Mouse (Mus musculus): Measurements from ENCODE around the gene Faah. TPM values are rescaled to one million over a fixed set of nuclear protein-coding genes. Genes with fewer than 3 reads are reported as not detected.

Gene Faah
- polyA plus RNA-seq, 1 experiment from 2014 or later: 10.0 TPM

DNA sequence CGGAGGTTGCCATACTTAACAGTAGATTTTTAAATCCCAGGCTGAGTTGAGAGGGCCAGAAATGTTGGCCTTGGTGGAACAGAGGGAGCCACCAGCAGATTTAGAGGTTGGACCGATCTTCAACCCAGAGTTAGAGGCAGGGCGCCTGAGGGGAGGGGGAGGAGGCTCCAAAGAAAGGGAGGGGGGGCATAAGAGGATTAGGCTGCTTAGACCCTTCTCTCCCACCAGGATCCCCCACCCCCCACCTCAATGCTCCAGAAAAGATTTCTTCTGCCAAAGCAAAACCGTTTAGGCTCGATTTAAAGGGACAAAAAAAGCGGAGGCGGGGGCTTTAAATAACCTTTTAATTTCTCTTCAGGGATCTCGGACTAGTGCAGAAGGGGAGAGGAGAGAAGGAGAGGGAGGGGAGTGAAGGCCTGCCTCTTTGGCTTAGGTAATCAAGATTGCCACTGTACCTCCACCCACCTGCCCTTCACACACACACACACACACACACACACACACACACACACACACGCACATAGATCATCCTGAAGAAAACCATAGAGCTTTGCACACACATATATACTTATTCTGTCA is 76.4 kb downstream of the Faah start:
- Histone ChIP-seq H3K27me3 (peaks cover 100% of the 10 kb centered on the region), H3K9ac (no peak overlapping the region), H3K9me3 (replicated peaks) (no peaks in the 10 kb centered on the region), H3K4me2 (no peak overlapping the region), H3K4me1 (replicated peaks) (no peaks in the 10 kb centered on the region; the same call in none of the 2 replicates), H3K36me3 (replicated peaks) (no peaks in the 10 kb centered on the region), H3K4me3 (replicated peaks) (no peak overlapping the region), H3K27ac (replicated peaks) (no peak overlapping the region)
- 6% methylated on average over 9 of the region's 9 CpGs for WGBS (ENCODE audit: insufficient replicate concordance)
- ATAC-seq (ENCODE audit: insufficient read depth): no peak

DNA sequence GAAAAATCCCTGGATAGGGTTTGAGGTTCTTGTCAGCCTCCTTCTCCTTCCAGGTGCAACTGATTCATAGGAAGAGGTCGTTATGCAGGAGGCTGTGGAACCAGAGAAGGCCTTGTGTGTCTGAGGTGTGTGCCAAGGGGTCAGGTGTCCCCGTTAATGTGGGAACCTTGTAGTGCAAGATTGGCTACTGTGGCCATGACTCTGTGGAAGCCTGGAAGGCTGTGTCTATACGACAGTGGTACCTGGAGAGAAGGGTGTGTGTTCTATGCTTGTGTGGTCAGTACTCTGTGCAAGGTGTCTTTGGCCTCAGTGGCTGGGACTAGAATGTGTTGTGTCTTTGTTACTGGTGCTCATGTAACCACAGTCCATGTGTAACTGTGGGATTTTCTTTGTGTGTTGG is 77.0 kb downstream of the Faah start:
- 4% methylated on average over 3 of the region's 3 CpGs for WGBS (ENCODE audit: insufficient replicate concordance)
- no peak overlapping the region for H3K27ac ChIP-seq (replicated peaks)
- no peak overlapping the region for H3K4me3 ChIP-seq (replicated peaks)
- peaks cover 100% of the 10 kb centered on the region for H3K27me3 ChIP-seq
- H3K4me1 ChIP-seq (replicated peaks): peaks cover 3% of the 10 kb centered on the region
- no peaks in the 10 kb centered on the region for H3K36me3 ChIP-seq (replicated peaks)
- H3K4me2 ChIP-seq: no peak overlapping the region
- no peak for ATAC-seq (ENCODE audit: insufficient read depth)
- H3K9ac ChIP-seq: no peak overlapping the region
- no peaks in the 10 kb centered on the region for H3K9me3 ChIP-seq (replicated peaks)

DNA sequence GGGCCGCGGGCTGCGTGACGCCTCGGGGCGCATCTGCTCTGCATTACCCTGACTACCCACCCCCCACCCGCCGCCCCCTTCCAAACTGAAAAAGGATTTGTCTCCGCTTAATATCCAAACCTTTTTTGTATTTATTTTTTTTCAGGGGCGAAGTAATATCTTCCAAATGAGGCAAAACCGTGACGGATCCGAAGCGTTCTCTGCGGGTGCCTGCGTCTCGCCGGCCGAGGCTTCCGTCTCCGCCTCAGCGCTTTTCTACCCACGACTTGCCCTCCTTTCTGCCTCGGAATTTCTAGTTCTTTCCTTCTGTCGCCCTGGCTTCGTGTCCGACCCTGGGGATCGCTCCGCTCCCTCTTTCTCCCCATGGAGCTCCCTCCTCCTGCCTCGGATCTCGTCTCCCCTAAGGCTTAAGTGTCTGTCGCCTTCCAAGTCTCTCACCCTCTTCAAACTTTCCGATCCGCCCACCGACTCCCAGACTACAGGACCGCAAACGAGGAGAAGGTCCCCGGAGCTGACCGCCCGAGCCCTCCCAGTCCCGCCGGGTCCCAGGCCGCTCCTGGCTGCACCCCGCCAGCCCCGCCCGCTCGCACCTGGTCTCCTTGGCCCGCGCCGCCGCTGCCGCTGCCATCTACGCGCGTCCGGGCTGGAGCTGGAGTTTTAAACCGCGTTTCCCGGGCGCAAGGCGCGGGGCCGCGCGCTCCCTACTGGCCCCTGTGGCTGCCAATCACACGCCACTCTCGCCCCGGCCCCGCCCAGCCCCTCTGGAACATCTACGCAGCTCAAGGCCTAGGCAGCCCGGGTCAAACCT is 78.2 kb downstream of the Faah start, which contains the start of gene Dmbx1:
Gene Dmbx1 (minus strand): TSS at position 632 of the 808 bp plus-strand sequence.
- Histone ChIP-seq H3K27ac (replicated peaks) (no peak within 1 kb of the TSS), H3K4me2 (peak within 1 kb of the TSS; percentile 46), H3K4me1 (replicated peaks) (peaks cover 3% of the 10 kb centered on the region), H3K36me3 (replicated peaks) (no peaks in the 10 kb centered on the region), H3K9me3 (replicated peaks) (no peaks in the 10 kb centered on the region), H3K9ac (no peak within 1 kb of the TSS), H3K4me3 (replicated peaks) (peak within 1 kb of the TSS; percentile 17), H3K27me3 (peaks cover 100% of the 10 kb centered on the region)
- ATAC-seq (ENCODE audit: insufficient read depth): no peak
- under 1% methylated on average over 71 of the region's 71 CpGs for WGBS (ENCODE audit: insufficient replicate concordance)

DNA sequence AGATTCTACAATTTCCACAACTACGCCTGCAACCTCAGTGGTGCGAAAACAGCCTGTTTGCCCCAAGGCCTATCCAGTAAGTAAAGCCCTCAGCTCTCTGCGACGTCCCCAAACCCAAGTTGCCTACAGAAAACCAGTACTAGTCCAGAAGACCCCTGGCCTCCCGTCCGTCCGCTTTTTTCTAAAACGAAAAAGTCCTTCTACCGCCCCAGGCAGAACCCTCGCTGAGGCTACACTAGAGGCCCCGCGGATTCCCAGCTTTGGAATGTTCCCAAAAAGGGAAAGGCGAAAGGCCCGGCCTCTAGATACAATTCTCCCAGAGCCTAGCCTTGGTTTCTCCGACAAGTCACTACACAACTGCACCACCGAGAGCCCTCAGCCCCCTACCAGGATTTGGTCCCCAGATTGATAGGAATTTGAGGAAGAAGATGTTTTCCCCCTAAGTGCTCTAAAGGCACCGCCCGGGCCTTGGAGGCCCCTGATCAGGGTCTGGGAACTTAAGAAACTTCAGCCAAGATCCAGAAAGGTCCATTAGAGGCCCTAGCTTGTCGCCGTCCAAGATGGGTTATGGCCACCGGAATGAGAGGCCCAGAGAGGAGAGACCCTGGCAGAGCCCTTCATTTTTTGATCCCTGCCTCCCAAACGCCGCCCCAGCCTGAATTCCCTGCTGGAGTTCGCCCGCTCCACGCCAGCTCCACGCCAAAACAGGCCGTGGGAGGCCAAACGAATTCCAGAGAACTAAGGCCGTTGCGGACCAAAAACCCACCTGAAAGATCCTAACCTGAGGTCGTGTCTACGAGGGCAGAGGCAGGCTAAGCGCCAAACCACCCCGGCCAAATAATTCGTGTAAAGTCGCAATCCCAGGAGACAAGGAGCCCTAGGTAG is 79.2 kb downstream of the Faah start:
- peaks cover 100% of the 10 kb centered on the region for H3K27me3 ChIP-seq
- H3K9me3 ChIP-seq (replicated peaks): no peaks in the 10 kb centered on the region
- no peak overlapping the region for H3K4me3 ChIP-seq (replicated peaks)
- no peak overlapping the region for H3K27ac ChIP-seq (replicated peaks)
- no peak overlapping the region for H3K4me2 ChIP-seq
- H3K4me1 ChIP-seq (replicated peaks): peaks cover 3% of the 10 kb centered on the region
- 3% methylated on average over 37 of the region's 37 CpGs for WGBS (ENCODE audit: insufficient replicate concordance)
- H3K9ac ChIP-seq: no peak overlapping the region
- H3K36me3 ChIP-seq (replicated peaks): no peaks in the 10 kb centered on the region
- ATAC-seq (ENCODE audit: insufficient read depth): no peak

DNA sequence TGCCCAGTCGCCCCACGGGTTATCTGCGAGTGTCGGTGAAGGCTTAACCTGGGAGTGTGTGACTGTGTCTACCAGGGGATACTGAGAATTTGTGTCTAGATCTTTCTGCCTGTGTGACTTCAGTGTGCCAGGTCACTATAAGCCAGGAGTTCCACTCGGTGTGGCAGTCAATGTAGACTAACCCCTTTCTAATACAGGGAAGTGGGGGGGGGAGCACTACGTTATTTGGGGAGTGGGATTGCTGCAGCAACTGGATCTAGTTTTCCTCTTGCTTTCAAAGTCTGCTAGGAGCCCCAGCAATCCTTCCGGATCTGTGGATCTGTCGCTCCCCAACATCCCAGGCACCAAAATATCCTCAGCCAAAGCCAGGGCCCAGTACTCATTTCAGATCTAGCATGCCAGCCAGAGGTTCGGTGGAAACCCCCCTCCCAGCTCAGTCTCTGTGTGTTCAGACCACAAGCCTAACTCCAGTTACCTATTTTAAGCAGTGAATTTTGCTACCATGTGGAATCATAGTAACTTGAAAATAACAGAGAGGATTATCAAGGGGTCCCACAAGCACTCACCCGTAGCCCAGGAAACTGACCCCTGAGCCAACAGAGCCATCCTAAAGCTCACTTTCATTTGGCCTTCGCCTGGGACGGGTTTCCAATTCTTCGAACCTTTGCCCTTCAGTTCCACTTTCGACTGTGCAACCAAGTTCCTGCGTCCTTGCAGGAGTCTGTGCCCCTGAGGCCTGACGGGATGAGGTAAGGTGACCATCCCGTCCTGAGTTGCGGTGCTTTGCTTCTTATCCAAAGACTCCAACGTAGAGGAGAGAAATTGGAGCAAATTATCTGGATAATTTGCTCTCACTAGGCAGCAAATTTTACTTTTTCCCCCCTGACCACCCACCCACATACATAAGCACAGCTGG is 80.4 kb downstream of the Faah start:
- Histone ChIP-seq H3K9ac (no peak overlapping the region), H3K4me1 (replicated peaks) (peaks cover 3% of the 10 kb centered on the region), H3K27me3 (peaks cover 100% of the 10 kb centered on the region), H3K27ac (replicated peaks) (no peak overlapping the region), H3K36me3 (replicated peaks) (no peaks in the 10 kb centered on the region), H3K4me3 (replicated peaks) (no peak overlapping the region), H3K9me3 (replicated peaks) (no peaks in the 10 kb centered on the region), H3K4me2 (no peak overlapping the region)
- no peak for ATAC-seq (ENCODE audit: insufficient read depth)
- 6% methylated on average over 19 of the region's 19 CpGs for WGBS (ENCODE audit: insufficient replicate concordance)

DNA sequence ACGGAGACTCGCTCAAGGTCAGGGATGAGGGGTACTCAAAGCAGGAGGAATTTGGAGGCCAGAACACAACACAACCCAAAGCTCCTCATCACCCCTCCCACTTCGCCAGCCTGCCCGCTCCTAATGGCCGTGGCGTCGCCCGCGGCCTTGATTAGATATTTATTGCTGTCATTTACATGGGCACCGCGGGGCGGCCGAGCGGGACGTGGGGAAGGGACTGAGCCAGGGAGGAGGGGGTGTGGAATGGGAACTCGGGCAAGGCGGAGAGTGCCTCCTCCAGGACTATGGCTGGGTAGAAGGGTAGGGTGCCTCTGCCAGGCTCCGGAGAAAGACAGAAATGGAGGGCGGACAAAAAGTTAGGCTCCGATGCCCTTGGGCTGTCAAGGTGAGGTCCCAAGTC is 81.1 kb downstream of the Faah start:
- H3K4me1 ChIP-seq (replicated peaks): peaks cover 3% of the 10 kb centered on the region
- H3K4me2 ChIP-seq: no peak overlapping the region
- peaks cover 100% of the 10 kb centered on the region for H3K27me3 ChIP-seq
- no peaks in the 10 kb centered on the region for H3K9me3 ChIP-seq (replicated peaks)
- WGBS (ENCODE audit: insufficient replicate concordance): 2% methylated on average over 20 of the region's 20 CpGs
- H3K27ac ChIP-seq (replicated peaks): no peak overlapping the region
- H3K9ac ChIP-seq: no peak overlapping the region
- no peak overlapping the region for H3K4me3 ChIP-seq (replicated peaks)
- no peaks in the 10 kb centered on the region for H3K36me3 ChIP-seq (replicated peaks)
- ATAC-seq (ENCODE audit: insufficient read depth): no peak

DNA sequence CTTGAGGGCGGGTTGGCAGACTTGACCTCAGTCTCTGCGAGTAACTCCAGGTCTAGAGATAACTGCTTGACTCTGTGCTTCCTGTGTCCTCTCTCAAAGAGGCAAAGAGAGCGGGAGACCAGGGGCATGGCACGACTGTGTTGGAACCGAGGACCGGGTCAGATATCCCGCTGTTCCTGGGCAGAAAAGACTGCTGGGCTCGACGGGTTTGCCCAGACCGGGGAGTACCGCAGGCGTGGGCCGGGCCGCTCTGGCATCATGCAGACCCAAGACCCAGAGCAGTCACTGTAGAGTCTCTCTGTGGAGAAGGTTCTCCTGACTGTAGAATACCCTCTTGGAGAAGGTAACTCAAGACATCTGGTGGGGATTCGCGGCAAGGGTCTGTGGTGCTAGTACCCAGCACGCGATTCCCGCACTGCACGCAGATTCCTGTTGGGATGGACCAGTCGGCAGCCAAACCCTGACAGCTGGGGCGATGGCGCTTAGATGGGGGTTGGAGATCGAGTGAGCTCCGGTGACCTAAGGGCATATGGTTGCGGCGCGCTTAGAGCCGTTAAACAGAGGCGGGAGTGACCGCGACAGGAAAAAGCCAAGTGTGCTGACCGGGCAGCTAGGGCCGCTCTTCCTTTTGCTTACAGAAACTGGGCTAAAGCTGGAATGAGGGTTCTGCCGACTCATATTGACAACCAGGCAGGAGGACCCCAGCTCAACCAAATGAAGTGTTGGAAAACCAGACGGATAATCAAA is 81.7 kb downstream of the Faah start:
- no peak overlapping the region for H3K4me2 ChIP-seq
- ATAC-seq (ENCODE audit: insufficient read depth): no peak
- no peaks in the 10 kb centered on the region for H3K9me3 ChIP-seq (replicated peaks)
- H3K4me3 ChIP-seq (replicated peaks): no peak overlapping the region
- no peak overlapping the region for H3K27ac ChIP-seq (replicated peaks)
- H3K4me1 ChIP-seq (replicated peaks): peaks cover 3% of the 10 kb centered on the region
- H3K36me3 ChIP-seq (replicated peaks): no peaks in the 10 kb centered on the region
- peaks cover 100% of the 10 kb centered on the region for H3K27me3 ChIP-seq
- WGBS (ENCODE audit: insufficient replicate concordance): 2% methylated on average over 36 of the region's 36 CpGs
- no peak overlapping the region for H3K9ac ChIP-seq

DNA sequence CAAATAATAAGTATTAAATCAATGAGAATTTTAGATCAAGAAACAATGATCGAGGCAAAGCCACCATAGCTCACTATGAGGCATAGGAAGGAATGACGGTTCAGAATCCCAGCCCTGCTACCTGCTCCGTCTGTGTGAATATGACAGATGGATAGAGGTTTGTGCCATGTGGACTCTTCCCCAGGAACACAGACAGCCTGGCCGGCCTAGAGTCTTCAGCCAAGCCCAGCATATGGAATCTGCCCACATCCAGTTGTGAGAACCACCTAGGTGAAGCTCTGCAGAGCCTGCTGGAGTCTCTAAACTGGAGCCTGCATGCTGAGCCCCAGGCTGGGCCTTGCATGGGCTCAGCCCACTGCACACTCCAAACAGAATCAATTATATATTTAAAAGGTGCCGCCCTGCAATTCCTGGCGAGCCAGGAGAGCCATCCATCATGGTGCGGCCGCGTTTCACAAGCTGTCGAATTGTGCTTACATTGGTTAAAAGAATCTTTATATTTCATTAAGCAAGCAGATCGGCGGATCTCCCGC is 86.1 kb downstream of the Faah start:
- Histone ChIP-seq H3K9ac (no peak overlapping the region), H3K4me1 (replicated peaks) (peaks cover 3% of the 10 kb centered on the region; the same call in 1 of the 2 replicates), H3K4me2 (no peak overlapping the region), H3K27ac (replicated peaks) (no peak overlapping the region), H3K36me3 (replicated peaks) (no peaks in the 10 kb centered on the region), H3K9me3 (replicated peaks) (no peaks in the 10 kb centered on the region), H3K4me3 (replicated peaks) (no peak overlapping the region), H3K27me3 (peaks cover 97% of the 10 kb centered on the region)
- 47% methylated on average over 13 of the region's 13 CpGs for WGBS (ENCODE audit: insufficient replicate concordance)
- no peak for ATAC-seq (ENCODE audit: insufficient read depth)

DNA sequence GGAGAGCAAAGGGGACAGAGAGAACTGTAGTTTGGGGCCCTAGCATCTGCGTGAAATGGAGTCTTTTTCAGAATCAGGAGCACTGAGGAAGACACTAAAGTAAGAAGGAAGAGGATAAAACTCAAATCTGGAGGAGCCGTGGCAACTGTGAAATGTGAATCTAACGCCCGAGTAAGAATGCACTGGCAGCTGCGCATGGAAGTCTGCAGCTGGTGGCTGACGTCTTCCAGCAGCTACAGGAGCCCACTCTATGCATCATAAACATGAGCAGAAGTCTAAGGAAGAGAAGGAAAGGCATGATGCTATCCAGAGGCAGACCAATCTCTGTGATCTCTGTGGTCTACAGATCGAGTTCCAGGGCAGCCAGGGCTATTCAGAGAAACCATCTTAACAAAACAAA is 90.1 kb downstream of the Faah start:
- ATAC-seq (ENCODE audit: insufficient read depth): no peak

More for the DNA sequence above, 90.1 kb downstream of the Faah start:
- Histone ChIP-seq H3K4me2 (no peak overlapping the region), H3K27ac (replicated peaks) (no peak overlapping the region), H3K36me3 (replicated peaks) (no peaks in the 10 kb centered on the region), H3K9me3 (replicated peaks) (no peaks in the 10 kb centered on the region), H3K4me3 (replicated peaks) (no peak overlapping the region), H3K27me3 (peaks cover 72% of the 10 kb centered on the region), H3K9ac (no peak overlapping the region), H3K4me1 (replicated peaks) (no peaks in the 10 kb centered on the region)
- 36% methylated on average over 7 of the region's 7 CpGs for WGBS (ENCODE audit: insufficient replicate concordance)
